Mouse (Mus musculus): ENCODE measurements around the gene Vps39. TPM values are rescaled to one million over a fixed set of nuclear protein-coding genes. Genes with fewer than 3 reads are reported as not detected.

The Vps39 gene
- polyA plus RNA-seq, 1 experiment from 2014 or later, result 44.8 TPM

DNA sequence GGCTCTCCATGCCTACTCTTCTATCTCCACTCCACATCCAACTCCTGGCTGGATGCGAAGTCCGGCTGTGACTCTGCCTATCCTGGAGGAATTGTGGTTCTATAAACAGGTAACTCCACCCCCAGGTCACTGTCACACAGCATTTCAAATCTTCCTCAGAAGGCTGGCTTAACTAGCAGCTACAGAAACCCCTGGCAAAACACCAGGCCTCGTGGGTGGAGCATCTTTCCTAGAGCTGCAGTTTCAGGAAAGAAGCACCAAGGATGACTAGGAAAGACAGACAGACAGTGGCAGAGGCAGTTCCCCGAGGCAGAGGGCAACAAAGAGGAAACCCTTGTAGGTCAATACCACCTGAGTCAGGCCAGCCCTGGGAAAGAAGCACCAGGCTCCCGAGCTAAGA, 63.9 kb downstream of the Vps39 start, which contains the start of gene Pla2g4d:
TSS of gene Pla2g4d (minus strand) at position 203 of the 400 bp plus-strand sequence.
- no peak for ATAC-seq (ENCODE audit: low FRiP score)
- no peak within 1 kb of the TSS for H3K27ac ChIP-seq
- no peaks in the 10 kb centered on the region for H3K27me3 ChIP-seq
- H3K9me3 ChIP-seq, result no peaks in the 10 kb centered on the region
- 77% methylated on average over 5 of the region's 5 CpGs for WGBS
- H3K4me3 ChIP-seq, result no peak within 1 kb of the TSS
- no peak within 1 kb of the TSS for H3K4me2 ChIP-seq
- no peaks in the 10 kb centered on the region for H3K36me3 ChIP-seq
- no peak within 1 kb of the TSS for H3K9ac ChIP-seq
- H3K4me1 ChIP-seq (replicated peaks), result no peaks in the 10 kb centered on the region

DNA sequence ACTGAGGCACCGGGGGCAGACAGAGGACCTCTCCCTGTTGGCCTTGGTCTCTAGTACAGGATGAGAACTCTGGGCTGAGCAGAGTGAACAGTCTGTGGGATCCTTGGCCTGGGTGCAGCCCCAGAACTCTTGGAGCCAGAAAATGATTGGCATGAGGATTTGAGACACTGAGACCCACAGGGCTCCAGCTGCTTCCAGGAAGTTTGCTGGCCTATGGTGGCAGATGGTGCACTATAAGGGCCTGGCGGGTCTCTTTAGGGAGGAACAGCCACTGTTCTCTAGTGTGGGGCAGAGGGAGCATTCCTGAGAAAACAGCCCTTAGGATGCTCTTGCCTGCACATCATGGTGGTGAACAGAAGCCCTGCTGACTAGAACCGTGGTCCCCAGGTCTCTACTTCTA, 64.5 kb downstream of the Vps39 start:
- ATAC-seq (ENCODE audit: low FRiP score), result no peak
- Histone ChIP-seq H3K9ac (no peak overlapping the region), H3K9me3 (no peaks in the 10 kb centered on the region), H3K4me2 (no peak overlapping the region), H3K4me1 (replicated peaks) (no peaks in the 10 kb centered on the region), H3K36me3 (no peaks in the 10 kb centered on the region), H3K27ac (no peak overlapping the region), H3K4me3 (no peak overlapping the region), H3K27me3 (no peaks in the 10 kb centered on the region)
- 82% methylated on average over 3 of the region's 3 CpGs for WGBS

DNA sequence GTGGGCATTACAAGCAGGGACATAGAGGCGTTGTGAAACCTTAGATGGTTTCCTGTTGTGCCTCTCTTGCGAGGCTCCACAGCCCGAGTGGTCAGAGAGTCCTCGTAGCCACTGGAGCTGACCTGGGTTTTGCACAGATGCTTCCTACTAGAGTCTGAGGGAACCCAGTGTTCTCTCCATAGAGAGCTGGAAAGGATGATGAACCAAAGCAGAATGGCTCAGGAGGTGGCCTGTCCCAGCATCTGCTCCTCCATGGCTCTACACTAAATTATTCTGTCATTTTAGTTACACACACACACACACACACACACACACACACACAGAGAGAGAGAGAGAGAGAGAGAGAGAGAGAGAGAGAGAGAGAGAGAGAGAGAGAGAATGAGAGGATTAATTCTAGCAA, 67.3 kb downstream of the Vps39 start:
- no peak overlapping the region for H3K4me2 ChIP-seq
- no peak overlapping the region for H3K27ac ChIP-seq
- H3K36me3 ChIP-seq, result no peaks in the 10 kb centered on the region
- H3K9ac ChIP-seq, result no peak overlapping the region
- H3K9me3 ChIP-seq, result no peaks in the 10 kb centered on the region
- H3K27me3 ChIP-seq, result no peaks in the 10 kb centered on the region
- no peaks in the 10 kb centered on the region for H3K4me1 ChIP-seq (replicated peaks)
- no peak overlapping the region for H3K4me3 ChIP-seq
- ATAC-seq (ENCODE audit: low FRiP score), result no peak
- WGBS, result 75% methylated on average over 4 of the region's 4 CpGs

DNA sequence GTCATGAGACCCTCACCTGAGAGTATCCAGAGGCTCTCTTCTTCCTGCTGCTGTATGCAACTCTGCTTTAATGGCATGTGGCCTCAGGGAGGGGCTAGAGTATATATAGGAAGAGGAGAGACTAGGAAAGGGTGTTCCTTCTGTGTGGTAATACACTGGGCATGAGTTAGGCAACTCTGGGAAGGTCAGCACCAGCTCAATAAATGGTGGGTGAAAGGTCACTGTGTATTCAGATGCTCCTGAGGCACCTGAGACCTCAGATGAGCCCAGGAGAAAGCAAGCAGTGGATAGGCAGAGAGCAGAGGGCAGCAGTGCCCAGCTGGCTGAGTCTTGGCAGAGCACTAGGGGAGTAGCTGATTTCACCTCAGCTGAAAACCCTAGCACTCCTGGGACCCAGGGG, 68.2 kb downstream of the Vps39 start:
- no peak for ATAC-seq (ENCODE audit: low FRiP score)
- no peak overlapping the region for H3K27ac ChIP-seq

DNA sequence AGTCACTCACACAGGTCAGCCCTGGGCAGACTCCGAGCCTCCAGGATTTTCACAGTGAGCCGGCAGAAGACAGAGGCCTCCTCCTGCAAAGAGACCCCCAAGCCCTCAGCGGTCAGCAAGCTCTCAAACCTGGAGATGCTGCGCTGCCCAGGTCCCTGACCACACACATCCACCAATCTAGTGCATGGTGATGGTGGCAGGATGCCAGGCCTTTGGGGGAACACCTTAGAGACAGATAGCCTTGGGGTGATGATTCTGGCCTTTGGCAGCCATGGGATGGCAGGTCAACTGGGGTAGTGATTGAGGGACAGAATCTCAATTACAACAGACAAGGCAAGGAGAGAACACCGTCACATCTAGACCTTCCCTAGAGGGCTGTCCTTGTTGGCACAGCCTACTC, 68.8 kb downstream of the Vps39 start:
- Histone ChIP-seq H3K4me1 (replicated peaks) (no peaks in the 10 kb centered on the region), H3K4me3 (no peak overlapping the region), H3K9me3 (no peaks in the 10 kb centered on the region), H3K36me3 (no peaks in the 10 kb centered on the region), H3K27ac (no peak overlapping the region), H3K9ac (no peak overlapping the region), H3K4me2 (no peak overlapping the region), H3K27me3 (no peaks in the 10 kb centered on the region)
- 90% methylated on average over 5 of the region's 5 CpGs for WGBS
- no peak for ATAC-seq (ENCODE audit: low FRiP score)

More for the DNA sequence above, 68.2 kb downstream of the Vps39 start:
- Histone ChIP-seq H3K4me1 (replicated peaks) (no peaks in the 10 kb centered on the region), H3K4me3 (no peak overlapping the region), H3K9me3 (no peaks in the 10 kb centered on the region), H3K27me3 (no peaks in the 10 kb centered on the region), H3K36me3 (no peaks in the 10 kb centered on the region), H3K4me2 (no peak overlapping the region), H3K9ac (no peak overlapping the region)

DNA sequence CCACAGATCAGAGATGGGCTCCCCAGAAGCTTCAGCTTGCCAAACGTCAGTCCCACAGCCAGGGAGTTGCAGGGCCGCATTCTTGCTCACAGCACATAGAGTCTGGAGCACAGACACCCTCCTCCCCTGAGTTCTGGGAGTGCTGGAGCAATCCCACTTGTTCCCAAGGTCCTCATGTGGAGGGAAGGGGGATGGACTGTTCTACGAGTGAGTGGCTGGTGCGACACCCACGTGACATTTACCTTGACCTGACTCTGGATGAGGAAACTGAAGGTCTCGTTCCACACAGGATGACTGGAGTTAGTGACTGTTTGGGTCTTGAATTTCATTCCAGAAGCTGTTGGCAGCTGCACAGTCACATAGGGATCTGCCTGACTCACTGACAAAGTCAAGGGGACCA, 69.4 kb downstream of the Vps39 start:
- no peaks in the 10 kb centered on the region for H3K4me1 ChIP-seq (replicated peaks)
- ATAC-seq (ENCODE audit: low FRiP score), result no peak
- no peaks in the 10 kb centered on the region for H3K36me3 ChIP-seq
- H3K27me3 ChIP-seq, result no peaks in the 10 kb centered on the region
- no peak overlapping the region for H3K4me3 ChIP-seq
- H3K4me2 ChIP-seq, result no peak overlapping the region
- no peaks in the 10 kb centered on the region for H3K9me3 ChIP-seq
- H3K9ac ChIP-seq, result no peak overlapping the region
- 70% methylated on average over 6 of the region's 6 CpGs for WGBS
- no peak overlapping the region for H3K27ac ChIP-seq

DNA sequence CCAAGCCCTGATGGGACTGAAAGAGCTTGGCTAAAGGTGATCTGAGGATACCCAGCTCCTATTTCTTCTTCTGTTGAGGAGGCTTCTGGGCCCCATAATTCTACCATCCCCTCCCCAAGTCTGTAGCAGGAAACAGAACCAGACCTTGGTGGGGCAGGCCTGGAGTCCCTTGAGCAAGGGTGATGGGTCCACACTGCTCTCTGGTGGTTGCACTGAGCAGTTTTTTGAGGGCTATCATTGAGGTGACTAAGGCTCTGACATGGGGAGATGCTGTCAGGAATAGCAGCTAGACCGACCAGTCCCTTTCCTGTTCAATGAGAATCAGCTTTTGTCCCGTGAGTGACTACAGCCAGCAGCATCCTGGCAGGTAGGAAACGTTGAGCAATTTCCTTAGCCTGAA, 71.7 kb downstream of the Vps39 start:
- 63% methylated on average over 3 of the region's 3 CpGs for WGBS
- Histone ChIP-seq H3K36me3 (no peaks in the 10 kb centered on the region), H3K9ac (no peak overlapping the region), H3K27me3 (no peaks in the 10 kb centered on the region), H3K9me3 (no peaks in the 10 kb centered on the region), H3K27ac (no peak overlapping the region), H3K4me2 (no peak overlapping the region), H3K4me3 (no peak overlapping the region), H3K4me1 (replicated peaks) (no peaks in the 10 kb centered on the region)
- ATAC-seq (ENCODE audit: low FRiP score), result no peak

DNA sequence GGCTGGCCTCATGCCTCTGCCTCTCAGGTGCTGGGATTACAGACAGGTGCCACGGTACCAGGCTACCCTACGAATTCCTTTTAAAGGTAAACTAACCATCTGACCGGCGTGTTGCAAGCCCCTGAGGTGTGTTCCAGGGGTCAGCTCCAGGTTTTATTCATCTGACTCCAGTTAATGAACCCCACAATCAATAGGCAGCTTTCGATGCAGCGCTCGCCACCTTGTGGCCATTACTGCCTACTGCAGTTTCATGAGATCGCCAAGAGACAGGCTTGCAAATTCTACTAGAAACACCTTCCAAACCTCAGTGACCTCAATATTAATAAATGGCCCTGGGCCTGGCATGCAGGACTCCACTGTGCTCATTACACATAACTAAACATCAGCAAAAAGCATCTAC, 73.0 kb downstream of the Vps39 start:
- H3K4me3 ChIP-seq, result no peak overlapping the region
- no peak overlapping the region for H3K4me2 ChIP-seq
- 20% methylated on average over 8 of the region's 8 CpGs for WGBS
- no peaks in the 10 kb centered on the region for H3K27me3 ChIP-seq
- H3K27ac ChIP-seq, result no peak overlapping the region
- no peak overlapping the region for H3K9ac ChIP-seq
- H3K36me3 ChIP-seq, result no peaks in the 10 kb centered on the region
- H3K9me3 ChIP-seq, result no peaks in the 10 kb centered on the region
- H3K4me1 ChIP-seq (replicated peaks), result no peaks in the 10 kb centered on the region
- ATAC-seq (ENCODE audit: low FRiP score), result no peak

DNA sequence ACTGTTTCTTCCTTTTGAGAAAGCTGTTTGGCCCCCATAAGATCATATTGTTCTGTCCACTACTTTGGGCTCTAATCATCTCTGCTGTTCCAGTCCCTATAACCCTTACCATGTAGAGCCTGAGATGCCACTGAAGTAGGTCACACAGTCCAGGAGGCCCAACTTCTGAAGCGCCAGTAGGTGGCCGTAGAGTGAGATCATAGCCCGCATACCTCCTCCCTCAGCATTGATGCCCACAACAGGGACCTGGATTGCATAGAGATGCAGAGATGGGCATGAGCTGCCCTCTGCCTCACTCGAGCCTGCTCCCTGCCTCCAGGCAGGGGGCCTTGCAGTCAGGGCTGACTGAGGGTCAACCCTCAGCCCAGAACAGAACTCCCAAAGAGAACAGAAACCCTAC, 76.0 kb downstream of the Vps39 start:
- ATAC-seq (ENCODE audit: low FRiP score), result no peak

DNA sequence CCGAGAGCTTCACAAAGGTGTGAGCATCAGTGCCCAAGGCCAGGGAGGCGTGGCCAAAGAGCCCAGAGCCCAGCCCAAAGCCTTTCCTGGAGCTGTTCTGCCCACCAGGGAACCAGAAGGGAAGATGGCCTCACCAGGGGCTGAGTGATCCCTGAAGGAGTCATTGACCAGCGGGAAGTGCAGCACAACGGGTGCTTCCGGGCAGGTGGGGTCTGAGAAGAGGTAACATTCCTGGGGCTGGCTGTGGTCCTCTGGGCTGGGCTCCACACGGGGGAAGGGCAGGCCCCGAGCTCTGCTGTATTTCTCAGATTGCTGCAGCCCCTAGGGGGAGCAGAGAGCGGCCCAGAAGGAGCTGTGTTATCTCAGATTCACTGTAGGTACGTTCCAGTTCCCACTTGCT, 84.3 kb downstream of the Vps39 start:
- peak overlapping the region; percentile 10; the same call in 1 of the 2 replicates for H3K4me2 ChIP-seq
- H3K27ac ChIP-seq, result no peak overlapping the region
- H3K9ac ChIP-seq, result peak overlapping the region; percentile 31; the same call in 1 of the 2 replicates
- no peak for ATAC-seq (ENCODE audit: low FRiP score)
- no peaks in the 10 kb centered on the region for H3K36me3 ChIP-seq
- peaks cover 14% of the 10 kb centered on the region for H3K4me1 ChIP-seq (replicated peaks)
- WGBS, result 2% methylated on average over 9 of the region's 9 CpGs
- H3K27me3 ChIP-seq, result peaks cover 12% of the 10 kb centered on the region; the same call in 1 of the 2 replicates
- no peak overlapping the region for H3K4me3 ChIP-seq
- H3K9me3 ChIP-seq, result no peaks in the 10 kb centered on the region

More for the DNA sequence above, 76.0 kb downstream of the Vps39 start:
- Histone ChIP-seq H3K9me3 (no peaks in the 10 kb centered on the region), H3K36me3 (no peaks in the 10 kb centered on the region), H3K4me2 (no peak overlapping the region), H3K4me3 (no peak overlapping the region), H3K9ac (no peak overlapping the region), H3K4me1 (replicated peaks) (no peaks in the 10 kb centered on the region), H3K27me3 (no peaks in the 10 kb centered on the region), H3K27ac (no peak overlapping the region)
- WGBS, result 84% methylated on average over 4 of the region's 4 CpGs

Other genes starting within 250 kb of the Vps39 start
- 16.1 and 19.9 TPM in 2 replicates for gene Ehd4, start 198.5 kb downstream of the Vps39 start, polyA plus RNA-seq (2015; fragmentation: Nextera tagmentation; extraction: Ambion mirVana)
- 1.2 and 2.0 TPM in 2 replicates for gene Pla2g4e, start 107.8 kb downstream of the Vps39 start, polyA plus RNA-seq (2015; fragmentation: Nextera tagmentation; extraction: Ambion mirVana)
- 0.05 TPM in 1 of 2 replicates, not detected in the other for gene Pla2g4d, start 63.9 kb downstream of the Vps39 start, polyA plus RNA-seq (2015; fragmentation: Nextera tagmentation; extraction: Ambion mirVana)
- gene Pla2g4f, start 39.0 kb downstream of the Vps39 start, polyA plus RNA-seq (2015; fragmentation: Nextera tagmentation; extraction: Ambion mirVana), result not detected in 2 replicates
- 10.3 and 12.0 TPM in 2 replicates for gene Ganc, start 50.8 kb upstream of the Vps39 start, polyA plus RNA-seq (2015; fragmentation: Nextera tagmentation; extraction: Ambion mirVana)
- gene Tmem87a, start 51.0 kb upstream of the Vps39 start, polyA plus RNA-seq (2015; fragmentation: Nextera tagmentation; extraction: Ambion mirVana), result 8.4 and 9.6 TPM in 2 replicates
- 1.5 and 1.6 TPM in 2 replicates for gene Capn3, start 102.9 kb upstream of the Vps39 start, polyA plus RNA-seq (2015; fragmentation: Nextera tagmentation; extraction: Ambion mirVana)
- 43.6 and 44.2 TPM in 2 replicates for gene Zfp106, start 210.7 kb upstream of the Vps39 start, polyA plus RNA-seq (2015; fragmentation: Nextera tagmentation; extraction: Ambion mirVana)
- 22.1 and 23.7 TPM in 2 replicates for gene Snap23, start 214.5 kb upstream of the Vps39 start, polyA plus RNA-seq (2015; fragmentation: Nextera tagmentation; extraction: Ambion mirVana)

Measured in hindbrain, embryonic 13.5 days (tissue).